Mouse (Mus musculus) cerebellum, adult 2 months (tissue): ENCODE results near the gene Cdk8. TPM values are rescaled to one million over a fixed set of nuclear protein-coding genes. Genes with fewer than 3 reads are reported as not detected.

Source experiments
- DNase-seq, 2 experiments: peaks; one replicate each; pipeline ENCODE4 v3.0.0; 2021
- H3K27ac ChIP-seq: fragments of 200-500 bp; 2 replicates; pipeline ENCODE4 v1.5.1; 2012; ENCODE audit warnings: low read length, control low read depth, inconsistent platforms; ENCODE audit not compliant: insufficient read depth
- H3K27me3 ChIP-seq: fragments of 200-500 bp; 2 replicates; pipeline ENCODE4 v1.6.1; 2012; ENCODE audit warnings: inconsistent platforms, mild to moderate bottlenecking, low read length, moderate library complexity; ENCODE audit not compliant: control insufficient read depth, insufficient read depth
- H3K4me1 ChIP-seq: fragments of 200-500 bp; 2 replicates; pipeline ENCODE4 v1.6.1; 2011; ENCODE audit warnings: low read length; ENCODE audit not compliant: control insufficient read depth, insufficient read depth
- H3K4me3 ChIP-seq: fragments of 200-500 bp; replicated peaks from 2 replicates; pipeline ENCODE3; 2011; ENCODE audit warnings: mild to moderate bottlenecking, low read depth, low read length, control low read depth; ENCODE audit not compliant: insufficient read depth
- CTCF ChIP-seq: fragments of 200-500 bp; IDR thresholded peaks from 2 replicates; pipeline ENCODE4 v1.5.1; 2011; ENCODE audit warnings: low read depth, mild to moderate bottlenecking, control low read depth, low read length, moderate library complexity, borderline replicate concordance; ENCODE audit not compliant: insufficient read depth
- POLR2A ChIP-seq: fragments of 200-500 bp; IDR thresholded peaks from 2 replicates; pipeline ENCODE4 v1.6.1; 2011; ENCODE audit warnings: low read length, control low read depth, borderline replicate concordance; ENCODE audit not compliant: insufficient read depth
- WGBS: fragments of 180-500 bp; shearing (Covaris S2); methylation state at CpG from one replicate; pipeline ENCODE4 v1.1.7; 2018; 5-methylcytosine and 5-hydroxymethylcytosine counted together
- polyA plus RNA-seq: library from polyadenylated mRNA; depleted of rRNA; stranded (reverse); fragments of >200 nt; gene quantifications from 2 replicates; pipeline ENCODE4 v1.2.3, GENCODE M21; 2012

The Cdk8 gene
- polyA plus RNA-seq, 1 experiment, result 35.3 TPM

GRCm38 (mm10) chr5:146271662-146272061 is 40.6 kb downstream of the Cdk8 start:
- no peak for DNase-seq
- H3K4me1 ChIP-seq, result peaks cover 12% of the 10 kb centered on the region; the same call in 1 of the 2 replicates
- H3K27me3 ChIP-seq, result no peaks in the 10 kb centered on the region
- 48% methylated on average over 5 of the region's 5 CpGs for WGBS
- H3K4me3 ChIP-seq, result no peak overlapping the region
- H3K27ac ChIP-seq, result no peak overlapping the region
- TF ChIP-seq CTCF, result no peak
- TF ChIP-seq POLR2A, result no peak

GRCm38 (mm10) chr5:146273096-146273495 is 42.1 kb downstream of the Cdk8 start:
- Histone ChIP-seq H3K4me3 (no peak overlapping the region), H3K4me1 (peaks cover 5% of the 10 kb centered on the region; the same call in 1 of the 2 replicates), H3K27ac (no peak overlapping the region), H3K27me3 (no peaks in the 10 kb centered on the region)
- 91% methylated on average over 4 of the region's 4 CpGs for WGBS
- no peak for DNase-seq
- no peak for TF ChIP-seq CTCF
- TF ChIP-seq POLR2A, result no peak

GRCm38 (mm10) chr5:146274420-146275045 is 43.5 kb downstream of the Cdk8 start:
- no peak overlapping the region for H3K27ac ChIP-seq
- no peaks in the 10 kb centered on the region for H3K27me3 ChIP-seq
- peak in 1 of 2 experiments; percentile 37 for DNase-seq
- TF ChIP-seq CTCF (no peak), POLR2A (no peak)
- 34% methylated on average over 4 of the region's 4 CpGs for WGBS
- no peak overlapping the region for H3K4me3 ChIP-seq
- peaks cover 5% of the 10 kb centered on the region for H3K4me1 ChIP-seq

- TF ChIP-seq CTCF (no peak), POLR2A (no peak)
- H3K27ac ChIP-seq, result no peak overlapping the region
- DNase-seq, result no peak
- WGBS, result 95% methylated on average over 4 of the region's 4 CpGs
- peaks cover 5% of the 10 kb centered on the region for H3K4me1 ChIP-seq
- no peaks in the 10 kb centered on the region for H3K27me3 ChIP-seq
- H3K4me3 ChIP-seq, result no peak overlapping the region
These were observed 46.5 kb downstream of the Cdk8 start for GRCm38 (mm10) chr5:146277513-146277912.

- Histone ChIP-seq H3K27me3 (no peaks in the 10 kb centered on the region), H3K4me3 (no peak overlapping the region), H3K27ac (no peak overlapping the region), H3K4me1 (peaks cover 2% of the 10 kb centered on the region; the same call in 1 of the 2 replicates)
- DNase-seq, result no peak
- TF ChIP-seq POLR2A, result no peak
- no peak for TF ChIP-seq CTCF
These were observed 49.0 kb downstream of the Cdk8 start for GRCm38 (mm10) chr5:146280012-146280411.

- no peak for DNase-seq
- no peak for TF ChIP-seq POLR2A
- no peak for TF ChIP-seq CTCF
- H3K4me1 ChIP-seq, result peaks cover 2% of the 10 kb centered on the region; the same call in 1 of the 2 replicates
- WGBS, result 75% methylated on average over 4 of the region's 4 CpGs
- H3K4me3 ChIP-seq, result no peak overlapping the region
- H3K27me3 ChIP-seq, result no peaks in the 10 kb centered on the region
- H3K27ac ChIP-seq, result no peak overlapping the region
These were observed 50.3 kb downstream of the Cdk8 start for GRCm38 (mm10) chr5:146281241-146281818.

- peaks cover 2% of the 10 kb centered on the region; the same call in 1 of the 2 replicates for H3K4me1 ChIP-seq
- no peak for DNase-seq
- TF ChIP-seq CTCF (no peak), POLR2A (no peak)
- H3K4me3 ChIP-seq, result no peak overlapping the region
- no peaks in the 10 kb centered on the region for H3K27me3 ChIP-seq
- WGBS, result 81% methylated on average over 13 of the region's 13 CpGs
- no peak overlapping the region for H3K27ac ChIP-seq
These were observed 51.0 kb downstream of the Cdk8 start for GRCm38 (mm10) chr5:146281884-146282579.

- DNase-seq, result no peak
- H3K27me3 ChIP-seq, result no peaks in the 10 kb centered on the region
- peaks cover 2% of the 10 kb centered on the region; the same call in 1 of the 2 replicates for H3K4me1 ChIP-seq
- no peak overlapping the region for H3K4me3 ChIP-seq
- WGBS, result 89% methylated on average over 6 of the region's 6 CpGs
- H3K27ac ChIP-seq, result no peak overlapping the region
- TF ChIP-seq CTCF (no peak), POLR2A (no peak)
These were observed 52.9 kb downstream of the Cdk8 start for GRCm38 (mm10) chr5:146283899-146284298.

- Histone ChIP-seq H3K4me1 (no peaks in the 10 kb centered on the region), H3K4me3 (no peak overlapping the region), H3K27ac (no peak overlapping the region), H3K27me3 (no peaks in the 10 kb centered on the region)
- 73% methylated on average over 10 of the region's 10 CpGs for WGBS
- DNase-seq, result no peak
- TF ChIP-seq CTCF (no peak), POLR2A (no peak)
These were observed 56.4 kb downstream of the Cdk8 start for GRCm38 (mm10) chr5:146287416-146287815.
